Mouse (Mus musculus) forebrain, postnatal 0 days (tissue): ENCODE data around the gene Ap5m1. TPM values are rescaled to one million over a fixed set of nuclear protein-coding genes. Genes with fewer than 3 reads are reported as not detected.
A peak's percentile ranks its signal among the peaks of the same experiment; 100 is the strongest.

Source experiments
- ATAC-seq: fragments of 200-750 bp; cut with Nextera tagmentation; 2 replicates; pipeline ENCODE4 v1.8.0; 2017; ENCODE audit warnings: mild to moderate bottlenecking, moderate library complexity
- DNase-seq: peaks from one replicate; pipeline ENCODE4 v3.0.0-alpha.2; 2015
- H3K27ac ChIP-seq: fragments of 300-500 bp; sonication (generic); 2 replicates; pipeline ENCODE4 v1.5.1; 2014; ENCODE audit warnings: low read depth, mild to moderate bottlenecking, antibody characterized with exemption, low read length, moderate library complexity, mixed read lengths
- H3K27me3 ChIP-seq: fragments of 300-500 bp; sonication (generic); 2 replicates; pipeline ENCODE4 v1.6.1; 2014; ENCODE audit warnings: mild to moderate bottlenecking, low read length, mixed read lengths; ENCODE audit not compliant: insufficient read depth
- H3K36me3 ChIP-seq: fragments of 300-500 bp; sonication (generic); 2 replicates; pipeline ENCODE4 v1.6.1; 2014; ENCODE audit warnings: mild to moderate bottlenecking, moderate library complexity; ENCODE audit not compliant: insufficient read depth
- H3K4me1 ChIP-seq: fragments of 300-500 bp; sonication (generic); 2 replicates; pipeline ENCODE4 v1.6.1; 2014; ENCODE audit warnings: antibody characterized with exemption; ENCODE audit not compliant: insufficient read depth
- H3K4me2 ChIP-seq: fragments of 300-500 bp; sonication (generic); 2 replicates; pipeline ENCODE4 v1.6.1; 2014; ENCODE audit warnings: low read depth, mild to moderate bottlenecking, moderate library complexity
- H3K4me3 ChIP-seq: fragments of 300-500 bp; sonication (generic); 2 replicates; pipeline ENCODE4 v1.5.1; 2014; ENCODE audit warnings: low read depth, low read length, mixed read lengths
- H3K9ac ChIP-seq: fragments of 300-500 bp; sonication (generic); 2 replicates; pipeline ENCODE4 v1.6.1; 2014; ENCODE audit warnings: mild to moderate bottlenecking
- H3K9me3 ChIP-seq: fragments of 300-500 bp; sonication (generic); 2 replicates; pipeline ENCODE4 v1.6.1; 2016; ENCODE audit warnings: low read length
- CTCF ChIP-seq: sonication (generic); IDR thresholded peaks from 2 replicates; pipeline ENCODE4 v1.5.1; 2016; ENCODE audit warnings: antibody characterized with exemption, control low read depth, low read depth
- WGBS: fragments of 180-500 bp; shearing (Covaris S2); extraction: QIAGEN DNeasy Blood & Tissue Kit; methylation state at CpG from one replicate; pipeline ENCODE4 v1.1.7; 2014; 5-methylcytosine and 5-hydroxymethylcytosine counted together
- polyA plus RNA-seq: library from polyadenylated mRNA; unstranded; fragments of >200 nt; fragmentation: Nextera tagmentation; extraction: Ambion mirVana; gene quantifications from 2 replicates; pipeline ENCODE4 v1.2.1, GENCODE M21; 2015
- total RNA-seq: library from RNA; depleted of rRNA; stranded (reverse); fragments of >200 nt; gene quantifications from 2 replicates; pipeline ENCODE4 v1.2.3, GENCODE M21; 2014; rRNA removed

Gene Ap5m1
- total RNA-seq (20.0 and 32.6 TPM in 2 replicates), polyA plus RNA-seq (12.8 and 15.7 TPM in 2 replicates)

- peaks cover 16% of the 10 kb centered on the region for H3K4me1 ChIP-seq
- no peaks in the 10 kb centered on the region for H3K9me3 ChIP-seq
- no peaks in the 10 kb centered on the region for H3K27me3 ChIP-seq
- H3K9ac ChIP-seq: peak within 1 kb of the TSS; percentile 96
- H3K27ac ChIP-seq: peak within 1 kb of the TSS; percentile 99
- no peaks in the 10 kb centered on the region for H3K36me3 ChIP-seq
- H3K4me3 ChIP-seq: peak within 1 kb of the TSS; percentile 97
- no peak for TF ChIP-seq CTCF
- ATAC-seq: peak; percentile 52
- WGBS: 1% methylated on average over 59 of the region's 62 CpGs
- DNase-seq: peak; percentile 59
- H3K4me2 ChIP-seq: peak within 1 kb of the TSS; percentile 70
Observed at GRCm38 (mm10) chr14:49065529-49066273, at the start of gene Ap5m1. Gene Ap5m1, plus strand, starts transcription at chr14:49066097.

- Histone ChIP-seq H3K4me1 (no peaks in the 10 kb centered on the region), H3K4me2 (no peak overlapping the region), H3K9ac (no peak overlapping the region), H3K27me3 (no peaks in the 10 kb centered on the region), H3K27ac (no peak overlapping the region), H3K9me3 (no peaks in the 10 kb centered on the region), H3K4me3 (no peak overlapping the region), H3K36me3 (peaks cover 12% of the 10 kb centered on the region; the same call in 1 of the 2 replicates)
- no peak for DNase-seq
- WGBS: 92% methylated on average over 5 of the region's 5 CpGs
- no peak for ATAC-seq
- no peak for TF ChIP-seq CTCF
Observed at GRCm38 (mm10) chr14:49019765-49020164, 46.1 kb upstream of the Ap5m1 start.

- Histone ChIP-seq H3K27me3 (no peaks in the 10 kb centered on the region), H3K4me3 (no peak overlapping the region), H3K36me3 (peaks cover 4% of the 10 kb centered on the region), H3K27ac (no peak overlapping the region), H3K4me2 (no peak overlapping the region), H3K9me3 (no peaks in the 10 kb centered on the region), H3K4me1 (no peaks in the 10 kb centered on the region), H3K9ac (no peak overlapping the region)
- no peak for DNase-seq
- ATAC-seq: no peak
- 89% methylated on average over 6 of the region's 6 CpGs for WGBS
- TF ChIP-seq CTCF: no peak
Observed at GRCm38 (mm10) chr14:49027040-49027778, 38.7 kb upstream of the Ap5m1 start.

- Histone ChIP-seq H3K4me3 (no peak overlapping the region), H3K9me3 (no peaks in the 10 kb centered on the region), H3K4me2 (no peak overlapping the region), H3K4me1 (no peaks in the 10 kb centered on the region), H3K9ac (no peak overlapping the region), H3K27me3 (no peaks in the 10 kb centered on the region), H3K27ac (no peak overlapping the region), H3K36me3 (peaks cover 4% of the 10 kb centered on the region)
- peak; percentile 56 for TF ChIP-seq CTCF
- ATAC-seq (peak; percentile 60), DNase-seq (peak; percentile 18)
- WGBS: 51% methylated on average over 3 of the region's 3 CpGs
Observed at GRCm38 (mm10) chr14:49027779-49028368, 38.0 kb upstream of the Ap5m1 start.

GRCm38 (mm10) chr14:49028991-49029390 is 36.9 kb upstream of the Ap5m1 start:
- 84% methylated on average over 5 of the region's 5 CpGs for WGBS
- no peak for TF ChIP-seq CTCF
- H3K4me2 ChIP-seq: no peak overlapping the region
- no peaks in the 10 kb centered on the region for H3K4me1 ChIP-seq
- no peak overlapping the region for H3K4me3 ChIP-seq
- no peak overlapping the region for H3K9ac ChIP-seq
- no peak for DNase-seq
- no peaks in the 10 kb centered on the region for H3K9me3 ChIP-seq
- no peak overlapping the region for H3K27ac ChIP-seq
- ATAC-seq: no peak
- no peaks in the 10 kb centered on the region for H3K27me3 ChIP-seq
- peaks cover 8% of the 10 kb centered on the region for H3K36me3 ChIP-seq

GRCm38 (mm10) chr14:49045610-49046009 is 20.3 kb upstream of the Ap5m1 start:
- Histone ChIP-seq H3K4me2 (no peak overlapping the region), H3K9me3 (no peaks in the 10 kb centered on the region), H3K4me3 (no peak overlapping the region), H3K9ac (no peak overlapping the region), H3K27me3 (no peaks in the 10 kb centered on the region), H3K36me3 (no peaks in the 10 kb centered on the region), H3K27ac (no peak overlapping the region), H3K4me1 (no peaks in the 10 kb centered on the region)
- DNase-seq: no peak
- no peak for ATAC-seq
- no peak for TF ChIP-seq CTCF
- 91% methylated on average over 4 of the region's 4 CpGs for WGBS

GRCm38 (mm10) chr14:49049492-49049891 is 16.4 kb upstream of the Ap5m1 start:
- Histone ChIP-seq H3K36me3 (no peaks in the 10 kb centered on the region; the same call in 1 of the 2 replicates), H3K4me3 (no peak overlapping the region), H3K27me3 (no peaks in the 10 kb centered on the region), H3K9me3 (no peaks in the 10 kb centered on the region), H3K4me1 (no peaks in the 10 kb centered on the region), H3K9ac (no peak overlapping the region), H3K4me2 (no peak overlapping the region), H3K27ac (no peak overlapping the region)
- DNase-seq (no peak), ATAC-seq (no peak)
- TF ChIP-seq CTCF: no peak
